8 mouse cellular contexts compared by ENCODE assay signal in genomic region chr16:91729066-91729482, GRCm38 (mm10). TPM values are rescaled to one million over a fixed set of nuclear protein-coding genes. Genes with fewer than 3 reads are reported as not detected.
A peak's percentile ranks its signal among the peaks of the same experiment; 100 is the strongest.
DNase-seq lines count a peak whose midpoint lies in the region; ATAC-seq and TF ChIP-seq lines count a peak whose summit lies in the region.

TSS of gene Itsn1 (plus strand) at chr16:91729281.

- H3K4me1 ChIP-seq in embryonic facial prominence, embryonic 14.5 days (ENCODE audit: control insufficient read depth, insufficient read depth, low read length): peaks cover 14% of the 10 kb centered on the region
- H3K4me1 ChIP-seq in heart, adult 2 months (ENCODE audit: control insufficient read depth, insufficient read depth, low read length): peaks cover 6% of the 10 kb centered on the region; the same call in 1 of the 2 replicates
- peaks cover 30% of the 10 kb centered on the region for H3K4me1 ChIP-seq in limb, embryonic 14.5 days (ENCODE audit: control insufficient read depth, insufficient read depth, low read length)
- peaks cover 22% of the 10 kb centered on the region for H3K4me1 ChIP-seq in midbrain, postnatal 0 days (ENCODE audit: insufficient read depth, low read length)

- H3K79me2 ChIP-seq in heart, adult 2 months (replicated peaks; ENCODE audit: control insufficient read depth, insufficient read depth, low read length): peaks cover 5% of the 10 kb centered on the region

- peak within 1 kb of the TSS; percentile 80 for H3K4me2 ChIP-seq in embryonic facial prominence, embryonic 14.5 days (ENCODE audit: low read depth, low read length)
- H3K4me2 ChIP-seq in limb, embryonic 14.5 days (replicated peaks; ENCODE audit: low read depth, low read length, severe bottlenecking): peak within 1 kb of the TSS; percentile 78
- H3K4me2 ChIP-seq in midbrain, postnatal 0 days (ENCODE audit: low read depth, low read length, poor library complexity, severe bottlenecking): peak within 1 kb of the TSS; percentile 70

- DNase-seq in 3134 (ENCODE audit: extremely low read depth, insufficient read length, low spot score): peak; percentile 93
- peak; percentile 80 to 94 for DNase-seq in adrenal gland, postnatal 4 days (ENCODE audit: low spot score in 2 of 2)
- peak; percentile 99 for DNase-seq in embryonic facial prominence, embryonic 14.5 days (ENCODE audit: low spot score)
- DNase-seq in heart, adult 2 months: peak; percentile 98
- peak; percentile 99 for DNase-seq in kidney, adult 9 months
- peak; percentile 98 for DNase-seq in limb, embryonic 14.5 days (ENCODE audit: low spot score)
- DNase-seq in midbrain, postnatal 0 days (ENCODE audit: low spot score): peak; percentile 99
- DNase-seq in spleen, postnatal 14 days (ENCODE audit: low spot score in 2 of 2): peak; percentile 95

- no peaks in the 10 kb centered on the region for H3K9me3 ChIP-seq in embryonic facial prominence, embryonic 14.5 days (ENCODE audit: control insufficient read depth, low read length)
- H3K9me3 ChIP-seq in limb, embryonic 14.5 days (ENCODE audit: control insufficient read depth, low read length): no peaks in the 10 kb centered on the region
- no peaks in the 10 kb centered on the region for H3K9me3 ChIP-seq in midbrain, postnatal 0 days (ENCODE audit: low read length)

- H3K9ac ChIP-seq in embryonic facial prominence, embryonic 14.5 days (ENCODE audit: low read depth, low read length): peak within 1 kb of the TSS; percentile 94
- H3K9ac ChIP-seq in heart, adult 2 months (ENCODE audit: low read depth, low read length): peak within 1 kb of the TSS; percentile 92
- peak within 1 kb of the TSS; percentile 93 for H3K9ac ChIP-seq in limb, embryonic 14.5 days (ENCODE audit: low read depth, low read length, severe bottlenecking)
- peak within 1 kb of the TSS; percentile 89 for H3K9ac ChIP-seq in midbrain, postnatal 0 days (replicated peaks; ENCODE audit: low read length, poor library complexity, severe bottlenecking)

- TF ChIP-seq CTCF in heart, adult 2 months (IDR thresholded peaks at IDR 0.05): 0 out of 2 replicates have a peak, but pooled peaks have one; percentile 9
- peak; percentile 28 for TF ChIP-seq CTCF in midbrain, postnatal 0 days (IDR thresholded peaks at IDR 0.05)

- peak; percentile 95 for ATAC-seq in embryonic facial prominence, embryonic 14.5 days (ENCODE audit: low read depth)
- peak; percentile 93 for ATAC-seq in limb, embryonic 14.5 days (ENCODE audit: low FRiP score, low read depth)
- peak; percentile 95 for ATAC-seq in midbrain, postnatal 0 days (ENCODE audit: low FRiP score)

- 0 out of 2 replicates have a peak, but pooled peaks cover 7% of the 10 kb centered on the region for H3K36me3 ChIP-seq in embryonic facial prominence, embryonic 14.5 days (ENCODE audit: control insufficient read depth, insufficient read depth, low read length)
- H3K36me3 ChIP-seq in heart, adult 2 months (ENCODE audit: control insufficient read depth, insufficient read depth, low read length): no peaks in the 10 kb centered on the region
- H3K36me3 ChIP-seq in limb, embryonic 14.5 days (ENCODE audit: control insufficient read depth, insufficient read depth, low read length): no peaks in the 10 kb centered on the region
- no peaks in the 10 kb centered on the region for H3K36me3 ChIP-seq in midbrain, postnatal 0 days (ENCODE audit: insufficient read depth, low read length)

- peak within 1 kb of the TSS; percentile 93 for H3K27ac ChIP-seq in embryonic facial prominence, embryonic 14.5 days (replicated peaks; ENCODE audit: low read depth, low read length)
- H3K27ac ChIP-seq in heart, adult 2 months: peak within 1 kb of the TSS; percentile 83
- peak within 1 kb of the TSS; percentile 89 for H3K27ac ChIP-seq in limb, embryonic 14.5 days (replicated peaks; ENCODE audit: low read depth, low read length)
- H3K27ac ChIP-seq in midbrain, postnatal 0 days (ENCODE audit: low read depth, low read length): peak within 1 kb of the TSS; percentile 95

- intact Hi-C loops in heart, adult 2 months (cut with DNase I): loop anchor here (2.0 to 5.0 kb wide), 3 partner anchors 40 to 573 kb away; partner anchors contain the start of genes Donson and Smim11

- peak within 1 kb of the TSS; percentile 85 for H3K4me3 ChIP-seq in embryonic facial prominence, embryonic 14.5 days (ENCODE audit: low read depth, low read length)
- peak within 1 kb of the TSS; percentile 81 for H3K4me3 ChIP-seq in heart, adult 2 months
- H3K4me3 ChIP-seq in limb, embryonic 14.5 days (replicated peaks; ENCODE audit: low read length): peak within 1 kb of the TSS; percentile 80
- H3K4me3 ChIP-seq in midbrain, postnatal 0 days (ENCODE audit: low read depth, low read length): peak within 1 kb of the TSS; percentile 93

- TF ChIP-seq POLR2A in heart, adult 2 months (IDR thresholded peaks at IDR 0.05; ENCODE audit: insufficient read depth, low read depth, low read length): peak; percentile 87
- peak; percentile 77; the same call in 1 of the 2 replicates for TF ChIP-seq POLR2A in limb, embryonic 14.5 days (IDR thresholded peaks at IDR 0.05; ENCODE audit: borderline replicate concordance, extremely low read depth, insufficient read depth, insufficient read length)

- H3K27me3 ChIP-seq in embryonic facial prominence, embryonic 14.5 days (replicated peaks; ENCODE audit: control insufficient read depth, insufficient read depth, low read length): no peaks in the 10 kb centered on the region
- H3K27me3 ChIP-seq in heart, adult 2 months (ENCODE audit: control insufficient read depth, insufficient read depth, low read length): no peaks in the 10 kb centered on the region
- H3K27me3 ChIP-seq in limb, embryonic 14.5 days (ENCODE audit: control insufficient read depth, insufficient read depth, low read length): no peaks in the 10 kb centered on the region
- H3K27me3 ChIP-seq in midbrain, postnatal 0 days (ENCODE audit: insufficient read depth, low read length): no peaks in the 10 kb centered on the region

- TF ChIP-seq EP300 in heart, adult 2 months (IDR thresholded peaks at IDR 0.05; ENCODE audit: insufficient read depth, low read depth, low read length): no peak

- under 1% methylated on average over 27 of the region's 33 CpGs for WGBS in embryonic facial prominence, embryonic 14.5 days
- 1% methylated on average over 26 of the region's 33 CpGs for WGBS in heart, adult 2 months
- under 1% methylated on average over 30 of the region's 33 CpGs for WGBS in limb, embryonic 14.5 days
- under 1% methylated on average over 22 of the region's 33 CpGs for WGBS in midbrain, postnatal 0 days

RNA-seq across cellular contexts. Expression of gene Itsn1, which starts in this region (rescaled TPM):
- total RNA-seq in adrenal gland, postnatal 4 days (2021): 10 to 100 TPM; 54.5 to 59.7 TPM
- 28.1 and 30.1 TPM in 2 replicates for polyA plus RNA-seq in embryonic facial prominence, embryonic 14.5 days (2014; fragmentation: Nextera tagmentation; extraction: Ambion mirVana)
- total RNA-seq in heart, adult 2 months (2021): 10 to 100 TPM; 45.1 to 46.7 TPM
- polyA plus RNA-seq in heart, adult 2 months (2012; rRNA removed): 35.8 and 48.5 TPM in 2 replicates
- polyA plus RNA-seq in limb, embryonic 14.5 days (2012; rRNA removed): 46.6 and 48.6 TPM in 2 replicates
- polyA plus RNA-seq in limb, embryonic 14.5 days (2014; fragmentation: Nextera tagmentation; extraction: Ambion mirVana): 24.8 and 30.2 TPM in 2 replicates
- total RNA-seq in midbrain, postnatal 0 days (2014; rRNA removed): 78.7 and 84.7 TPM in 2 replicates
- 34.0 and 34.7 TPM in 2 replicates for polyA plus RNA-seq in midbrain, postnatal 0 days (2015; fragmentation: Nextera tagmentation; extraction: Ambion mirVana)

Comparison
In these comparisons a context has a peak if more than half of its experiments do, and no peak if none do; other contexts are left out.
1. Peak in every context shown above with its lines: DNase-seq, ATAC-seq, H3K4me3 ChIP-seq and H3K27ac ChIP-seq.